Mouse (Mus musculus) hindbrain, embryonic 13.5 days (tissue): ENCODE data around the gene Ptrh2. TPM values are rescaled to one million over a fixed set of nuclear protein-coding genes. Genes with fewer than 3 reads are reported as not detected.

Experiments used
- ATAC-seq: fragments of 200-750 bp; cut with Nextera tagmentation; 2 replicates; pipeline ENCODE4 v1.8.0; 2017; ENCODE audit warnings: moderate TSS enrichment; ENCODE audit not compliant: low FRiP score
- H3K27ac ChIP-seq: fragments of 300-500 bp; sonication (generic); 2 replicates; pipeline ENCODE4 v1.5.1; 2015; ENCODE audit warnings: inconsistent platforms, mild to moderate bottlenecking, moderate library complexity
- H3K27me3 ChIP-seq: fragments of 300-500 bp; sonication (generic); 2 replicates; pipeline ENCODE4 v1.6.1; 2015; ENCODE audit warnings: mild to moderate bottlenecking, inconsistent platforms
- H3K36me3 ChIP-seq: fragments of 300-500 bp; sonication (generic); 2 replicates; pipeline ENCODE4 v1.6.1; 2015; ENCODE audit warnings: mild to moderate bottlenecking, inconsistent platforms
- H3K4me1 ChIP-seq: fragments of 300-500 bp; sonication (generic); replicated peaks from 2 replicates; pipeline ENCODE4 v1.6.1; 2015; ENCODE audit warnings: inconsistent platforms
- H3K4me2 ChIP-seq: fragments of 300-500 bp; sonication (generic); 2 replicates; pipeline ENCODE4 v1.6.1; 2015; ENCODE audit warnings: inconsistent platforms, mild to moderate bottlenecking, moderate library complexity
- H3K4me3 ChIP-seq: fragments of 300-500 bp; sonication (generic); 2 replicates; pipeline ENCODE4 v1.5.1; 2015; ENCODE audit warnings: mild to moderate bottlenecking, inconsistent platforms
- H3K9ac ChIP-seq: fragments of 300-500 bp; sonication (generic); 2 replicates; pipeline ENCODE4 v1.6.1; 2015; ENCODE audit warnings: mild to moderate bottlenecking, inconsistent platforms
- H3K9me3 ChIP-seq: fragments of 300-500 bp; sonication (generic); 2 replicates; pipeline ENCODE4 v1.6.1; 2016; ENCODE audit warnings: inconsistent platforms
- WGBS: fragments of 180-500 bp; shearing (Covaris S2); methylation state at CpG from one replicate; pipeline ENCODE4 v1.1.7; 2015; 5-methylcytosine and 5-hydroxymethylcytosine counted together
- polyA plus RNA-seq: library from polyadenylated mRNA; unstranded; fragments of >200 nt; fragmentation: Nextera tagmentation; extraction: Ambion mirVana; gene quantifications from 2 replicates; pipeline ENCODE4 v1.2.1, GENCODE M21; 2015

The Ptrh2 gene
- polyA plus RNA-seq, 1 experiment from 2014 or later: 34.3 TPM

DNA sequence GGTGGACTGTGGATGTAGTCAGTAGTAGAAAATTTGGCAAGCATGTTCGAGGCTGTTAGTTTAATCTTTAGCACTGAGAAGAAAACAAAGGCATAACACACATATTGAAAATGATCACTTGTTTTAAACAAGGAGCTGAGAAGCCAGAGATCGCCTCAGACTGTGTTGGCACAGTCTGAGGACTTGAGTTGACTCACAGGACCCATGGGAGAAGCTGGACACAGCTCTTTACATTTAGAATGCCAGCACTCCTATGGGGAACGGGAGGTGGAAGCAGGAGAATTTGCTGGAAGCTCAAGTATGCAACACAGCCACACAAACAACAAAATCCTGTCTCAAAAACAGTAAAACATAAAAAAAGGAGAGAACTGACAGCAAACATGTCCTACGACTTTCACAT lies 29.7 kb upstream of the Ptrh2 start:
- ATAC-seq: no peak
- H3K4me3 ChIP-seq: no peak overlapping the region
- no peaks in the 10 kb centered on the region for H3K4me1 ChIP-seq
- no peak overlapping the region for H3K27ac ChIP-seq
- 92% methylated on average over 4 of the region's 4 CpGs for WGBS
- no peak overlapping the region for H3K9ac ChIP-seq
- H3K9me3 ChIP-seq: no peaks in the 10 kb centered on the region
- H3K36me3 ChIP-seq: no peaks in the 10 kb centered on the region
- H3K27me3 ChIP-seq: no peaks in the 10 kb centered on the region
- H3K4me2 ChIP-seq: no peak overlapping the region

DNA sequence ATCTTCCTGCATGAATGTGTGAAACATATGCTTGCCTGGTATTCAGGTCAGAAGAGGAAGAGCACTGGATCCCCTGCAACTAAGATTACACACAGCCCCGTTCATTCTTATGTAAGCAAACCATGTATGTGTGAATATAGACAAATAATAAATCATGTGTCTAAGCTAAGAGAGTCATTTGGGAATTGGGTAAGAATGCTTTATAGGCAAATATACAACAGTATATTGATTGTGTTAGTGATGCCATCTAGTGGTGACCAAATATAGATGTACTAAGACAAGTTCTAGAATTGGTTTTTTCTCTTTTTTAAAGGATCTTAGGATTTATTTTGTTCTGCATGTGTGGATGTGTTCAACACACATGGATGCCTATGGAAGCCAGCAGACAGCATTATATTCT lies 28.1 kb upstream of the Ptrh2 start:
- no peaks in the 10 kb centered on the region for H3K9me3 ChIP-seq
- H3K27me3 ChIP-seq: no peaks in the 10 kb centered on the region
- H3K36me3 ChIP-seq: peaks cover 4% of the 10 kb centered on the region
- H3K9ac ChIP-seq: no peak overlapping the region
- H3K4me1 ChIP-seq: no peaks in the 10 kb centered on the region
- no peak overlapping the region for H3K4me3 ChIP-seq
- H3K4me2 ChIP-seq: no peak overlapping the region
- 68% methylated on average over 1 of the region's 1 CpGs for WGBS
- H3K27ac ChIP-seq: no peak overlapping the region
- ATAC-seq: no peak

DNA sequence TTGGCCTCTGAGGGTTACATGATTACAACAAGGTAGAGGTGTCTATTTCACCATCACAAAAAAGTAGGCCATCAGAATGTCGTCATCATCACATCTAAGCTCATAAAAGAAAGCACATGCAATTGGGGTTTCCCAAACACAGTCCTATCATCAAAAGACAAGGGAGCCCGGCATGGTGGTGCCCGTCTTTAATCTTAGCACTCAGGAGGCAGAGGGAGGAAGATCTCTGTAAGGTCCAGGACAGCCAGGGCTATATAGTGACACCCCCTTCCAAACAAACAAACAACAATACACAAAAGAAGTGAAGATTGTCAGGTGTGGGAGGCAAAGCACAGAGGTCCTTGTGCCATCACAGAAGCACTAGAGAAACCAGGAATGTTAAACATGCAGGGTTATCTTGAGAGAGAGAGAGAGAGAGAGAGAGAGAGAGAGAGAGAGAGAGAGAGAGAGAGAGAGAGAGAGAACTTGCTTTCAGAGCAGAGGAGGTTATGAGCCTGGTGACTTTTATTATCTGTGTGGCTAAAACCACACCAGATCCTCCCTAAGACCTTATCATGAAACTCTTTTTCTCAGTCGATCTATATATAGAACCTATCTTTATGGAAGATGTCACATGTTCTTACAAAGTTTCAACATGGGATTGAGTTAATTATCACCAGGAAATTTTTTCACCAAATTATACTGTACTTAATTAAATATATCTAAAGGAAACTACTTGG lies 26.8 kb upstream of the Ptrh2 start:
- H3K27me3 ChIP-seq: no peaks in the 10 kb centered on the region
- whole genome bisulfite sequencing: 93% methylated on average over 4 of the region's 4 CpGs
- no peak overlapping the region for H3K9ac ChIP-seq

DNA sequence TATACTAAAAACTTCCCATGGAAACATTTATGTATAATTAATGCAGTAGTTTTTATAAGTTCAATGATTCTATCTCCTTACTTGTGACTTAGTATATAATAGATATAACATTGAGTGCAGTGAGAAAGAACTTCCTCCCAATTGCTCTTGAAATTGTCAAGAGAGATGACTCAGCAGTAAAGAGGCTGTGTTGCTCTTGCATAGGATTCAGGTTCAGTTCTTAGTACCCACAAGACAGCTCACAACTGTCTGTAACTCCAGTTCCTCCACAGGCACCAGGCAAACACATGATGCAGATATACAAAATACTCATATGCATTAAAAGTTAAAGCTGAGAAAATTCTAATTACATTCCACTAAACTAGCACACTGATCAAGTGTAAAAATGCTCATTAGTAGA lies 25.9 kb upstream of the Ptrh2 start:
- H3K9me3 ChIP-seq: no peaks in the 10 kb centered on the region
- H3K4me3 ChIP-seq: no peak overlapping the region
- H3K9ac ChIP-seq: no peak overlapping the region
- H3K27me3 ChIP-seq: no peaks in the 10 kb centered on the region
- H3K27ac ChIP-seq: no peak overlapping the region
- H3K4me2 ChIP-seq: no peak overlapping the region
- H3K36me3 ChIP-seq: peaks cover 24% of the 10 kb centered on the region
- ATAC-seq: no peak
- H3K4me1 ChIP-seq: no peaks in the 10 kb centered on the region

More for the DNA sequence above, 26.8 kb upstream of the Ptrh2 start:
- Histone ChIP-seq H3K4me3 (no peak overlapping the region), H3K27ac (no peak overlapping the region), H3K36me3 (peaks cover 16% of the 10 kb centered on the region), H3K4me2 (no peak overlapping the region), H3K4me1 (no peaks in the 10 kb centered on the region), H3K9me3 (no peaks in the 10 kb centered on the region)
- no peak for ATAC-seq

DNA sequence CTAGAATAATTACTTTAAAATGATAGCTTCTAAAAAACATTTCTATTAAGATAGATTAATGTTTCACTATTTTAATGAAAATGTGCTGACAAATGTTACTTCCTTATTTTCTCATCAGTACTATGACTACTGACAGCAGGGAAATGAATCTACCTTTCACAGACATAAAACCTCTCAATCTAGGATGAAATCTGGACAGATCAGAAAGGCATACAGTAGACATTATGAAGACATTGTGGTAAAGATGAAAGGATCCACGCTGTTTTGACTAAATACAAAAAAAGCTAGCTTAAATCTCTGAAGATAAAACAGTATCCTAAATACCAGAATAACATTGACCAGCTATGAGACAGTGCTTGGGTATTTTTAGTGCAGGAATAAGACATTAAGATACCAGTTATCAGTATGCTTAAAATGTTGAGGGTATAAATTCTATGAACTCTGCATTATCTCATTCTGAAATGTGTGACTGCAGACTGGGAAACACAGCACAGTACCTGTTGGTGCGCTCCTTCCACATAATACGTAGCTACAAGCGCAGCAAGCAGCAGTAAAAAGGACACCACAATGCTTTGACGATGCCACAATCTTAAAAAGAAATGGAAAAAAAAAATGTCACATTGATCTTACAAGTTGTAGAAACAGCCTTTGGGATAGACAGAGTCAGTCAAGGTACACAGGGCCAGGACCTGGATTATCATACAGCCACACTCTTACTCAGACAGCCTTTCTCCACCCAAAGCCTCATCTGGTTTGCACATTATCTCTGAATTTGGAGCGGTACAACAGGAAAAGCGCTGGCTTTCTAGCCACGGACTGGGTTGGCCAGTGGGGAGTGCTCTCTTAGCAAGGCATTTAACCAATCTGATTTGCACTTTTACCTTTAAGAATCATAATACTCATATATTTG lies 20.5 kb upstream of the Ptrh2 start:
- Histone ChIP-seq H3K36me3 (peaks cover 46% of the 10 kb centered on the region), H3K27ac (no peak overlapping the region), H3K4me3 (no peak overlapping the region), H3K9ac (no peak overlapping the region), H3K4me1 (no peaks in the 10 kb centered on the region), H3K9me3 (no peaks in the 10 kb centered on the region), H3K27me3 (no peaks in the 10 kb centered on the region), H3K4me2 (no peak overlapping the region)
- 93% methylated on average over 8 of the region's 8 CpGs for WGBS
- no peak for ATAC-seq

DNA sequence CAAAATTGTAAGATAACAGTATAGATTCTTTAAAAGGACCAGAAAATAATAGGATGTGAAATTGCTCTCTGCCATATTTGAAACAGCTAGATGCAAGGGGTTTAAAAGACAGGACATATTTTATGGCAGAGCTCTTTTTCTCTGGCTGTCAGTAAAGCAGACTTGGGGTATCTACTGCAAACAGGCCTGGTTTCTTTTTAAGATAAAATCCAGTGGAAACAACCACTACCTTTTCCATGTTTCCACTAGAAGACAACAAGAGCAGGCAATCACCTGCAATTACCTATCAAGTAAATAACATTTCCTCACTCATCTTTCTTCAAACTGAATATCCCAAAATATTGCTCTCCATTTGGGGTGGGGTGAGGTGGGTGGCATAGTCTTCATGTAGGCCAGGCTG lies 19.8 kb upstream of the Ptrh2 start:
- no peak overlapping the region for H3K27ac ChIP-seq
- no peaks in the 10 kb centered on the region for H3K9me3 ChIP-seq
- no peak for ATAC-seq
- H3K4me2 ChIP-seq: no peak overlapping the region
- H3K27me3 ChIP-seq: no peaks in the 10 kb centered on the region
- no peak overlapping the region for H3K4me3 ChIP-seq
- H3K9ac ChIP-seq: no peak overlapping the region
- H3K36me3 ChIP-seq: peaks cover 46% of the 10 kb centered on the region
- no peaks in the 10 kb centered on the region for H3K4me1 ChIP-seq

DNA sequence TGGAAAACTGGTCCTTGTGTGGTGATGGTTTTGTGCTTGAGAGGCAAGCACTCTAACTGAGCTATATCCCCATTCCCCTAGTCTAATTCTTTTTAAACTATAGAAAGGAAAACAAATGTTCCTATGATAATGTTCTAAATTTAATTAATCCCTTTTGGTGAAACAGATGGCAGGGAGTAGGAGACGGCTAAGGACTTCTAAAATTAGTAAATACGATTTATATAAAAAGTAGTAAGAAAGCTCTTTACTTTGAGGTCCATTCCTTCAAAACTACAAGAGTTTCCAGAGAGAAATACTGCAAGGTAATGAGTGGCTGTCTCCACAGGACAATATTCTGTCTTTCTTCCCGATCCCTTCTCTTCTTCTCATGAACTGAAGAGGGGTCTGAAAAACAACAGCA lies 19.4 kb upstream of the Ptrh2 start:
- H3K4me2 ChIP-seq: no peak overlapping the region
- no peaks in the 10 kb centered on the region for H3K27me3 ChIP-seq
- H3K27ac ChIP-seq: no peak overlapping the region
- ATAC-seq: no peak
- 95% methylated on average over 3 of the region's 3 CpGs for WGBS
- no peaks in the 10 kb centered on the region for H3K9me3 ChIP-seq
- H3K4me3 ChIP-seq: no peak overlapping the region
- peaks cover 46% of the 10 kb centered on the region for H3K36me3 ChIP-seq
- no peaks in the 10 kb centered on the region for H3K4me1 ChIP-seq
- no peak overlapping the region for H3K9ac ChIP-seq

DNA sequence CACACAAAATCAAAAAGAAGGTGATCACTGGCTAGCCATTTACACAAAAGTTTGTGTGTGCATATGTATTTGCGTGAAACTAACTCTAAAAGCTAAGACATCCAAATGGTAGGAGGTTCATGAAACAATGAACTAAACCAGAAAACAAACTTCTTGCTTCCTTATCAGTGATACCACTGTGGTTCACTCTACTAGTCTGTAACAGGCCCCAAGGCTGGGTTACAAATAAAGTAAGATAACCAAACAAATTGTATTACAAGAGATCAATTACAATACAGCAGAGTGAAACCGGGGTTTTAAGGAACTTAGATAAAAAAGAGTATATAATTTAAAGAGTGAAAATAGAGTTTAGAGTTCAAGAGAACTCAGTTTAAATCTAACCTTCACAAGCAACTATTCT lies 16.2 kb upstream of the Ptrh2 start:
- Histone ChIP-seq H3K4me1 (no peaks in the 10 kb centered on the region), H3K36me3 (peaks cover 25% of the 10 kb centered on the region), H3K4me3 (no peak overlapping the region), H3K27ac (no peak overlapping the region), H3K9me3 (no peaks in the 10 kb centered on the region), H3K4me2 (no peak overlapping the region), H3K9ac (no peak overlapping the region), H3K27me3 (no peaks in the 10 kb centered on the region)
- 96% methylated on average over 2 of the region's 2 CpGs for WGBS
- no peak for ATAC-seq

DNA sequence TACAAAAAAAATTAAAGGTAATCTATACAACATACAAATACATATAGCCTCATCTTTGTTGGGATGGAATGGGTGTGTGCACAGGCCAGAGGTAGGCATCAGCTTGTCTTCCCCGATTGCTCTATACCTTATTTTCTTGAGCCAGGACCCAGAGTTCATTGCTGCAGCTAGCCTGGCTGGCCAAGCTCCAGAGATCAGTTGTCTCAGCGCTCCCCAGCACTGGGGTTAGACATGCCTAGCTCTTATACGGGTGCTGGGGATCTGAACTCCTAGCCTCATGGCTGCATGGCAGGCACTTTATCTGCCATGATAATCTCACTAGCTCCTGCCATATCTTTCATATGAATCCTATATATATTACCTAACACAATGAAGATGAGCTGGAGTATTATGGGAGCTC lies 15.6 kb upstream of the Ptrh2 start:
- no peaks in the 10 kb centered on the region for H3K9me3 ChIP-seq
- no peak overlapping the region for H3K4me2 ChIP-seq
- no peak for ATAC-seq
- 89% methylated on average over 3 of the region's 3 CpGs for WGBS
- H3K27me3 ChIP-seq: no peaks in the 10 kb centered on the region
- H3K27ac ChIP-seq: no peak overlapping the region
- H3K4me3 ChIP-seq: no peak overlapping the region
- H3K4me1 ChIP-seq: no peaks in the 10 kb centered on the region
- no peak overlapping the region for H3K9ac ChIP-seq
- peaks cover 20% of the 10 kb centered on the region for H3K36me3 ChIP-seq

DNA sequence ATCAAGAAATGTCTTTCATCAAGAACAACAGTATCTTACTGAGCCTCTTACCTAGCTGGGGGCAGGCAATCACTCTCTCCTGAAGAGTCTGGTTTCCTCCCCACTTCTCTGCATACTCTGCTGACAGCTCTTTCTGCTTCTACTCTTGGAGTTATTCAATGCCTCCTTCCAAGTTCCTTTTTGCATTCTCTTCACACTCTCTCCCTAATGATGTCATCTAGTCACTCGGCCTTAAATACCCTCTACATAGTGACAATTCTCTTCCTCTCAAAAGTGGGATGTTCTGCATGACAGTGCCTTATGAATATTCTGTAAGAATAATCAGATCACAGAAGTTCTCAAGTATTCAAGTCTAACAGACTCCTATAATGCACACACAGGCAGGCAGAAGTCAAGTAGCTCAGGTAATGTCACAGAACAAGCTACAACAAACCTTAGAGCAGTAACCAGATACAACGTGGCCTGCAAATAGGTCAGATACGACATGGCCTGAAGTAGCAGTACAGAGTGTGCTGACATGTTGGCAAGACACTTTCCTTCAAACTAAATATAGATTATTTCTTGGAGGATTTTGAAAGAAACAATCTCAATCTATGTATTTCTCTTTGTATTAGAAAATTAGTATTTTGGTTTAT lies 12.6 kb upstream of the Ptrh2 start:
- H3K4me2 ChIP-seq: no peak overlapping the region
- H3K27me3 ChIP-seq: no peaks in the 10 kb centered on the region
- H3K27ac ChIP-seq: no peak overlapping the region
- H3K4me1 ChIP-seq: no peaks in the 10 kb centered on the region
- no peak overlapping the region for H3K9ac ChIP-seq
- H3K4me3 ChIP-seq: no peak overlapping the region
- H3K36me3 ChIP-seq: no peaks in the 10 kb centered on the region
- ATAC-seq: no peak
- WGBS: 70% methylated on average over 3 of the region's 3 CpGs
- no peaks in the 10 kb centered on the region for H3K9me3 ChIP-seq

DNA sequence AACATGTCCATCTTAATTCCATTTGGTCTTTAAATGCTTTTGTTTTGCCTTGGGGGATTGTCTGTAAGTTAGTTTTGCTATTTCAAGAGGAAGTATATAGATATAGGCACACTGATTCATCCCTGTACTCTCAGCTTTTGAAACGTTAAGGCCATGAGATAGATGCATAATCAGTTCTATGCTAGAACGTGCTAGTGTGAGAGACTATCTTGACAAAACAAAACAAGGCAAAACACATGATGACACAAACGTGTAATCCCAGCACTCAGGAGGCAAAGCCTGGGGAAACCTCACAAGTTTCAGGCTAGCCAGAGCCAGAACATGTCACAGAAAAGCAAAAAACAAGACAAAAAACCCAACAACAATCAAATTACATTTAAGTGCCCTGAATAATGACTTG lies 11.0 kb upstream of the Ptrh2 start:
- 88% methylated on average over 3 of the region's 3 CpGs for WGBS
- no peak for ATAC-seq

DNA sequence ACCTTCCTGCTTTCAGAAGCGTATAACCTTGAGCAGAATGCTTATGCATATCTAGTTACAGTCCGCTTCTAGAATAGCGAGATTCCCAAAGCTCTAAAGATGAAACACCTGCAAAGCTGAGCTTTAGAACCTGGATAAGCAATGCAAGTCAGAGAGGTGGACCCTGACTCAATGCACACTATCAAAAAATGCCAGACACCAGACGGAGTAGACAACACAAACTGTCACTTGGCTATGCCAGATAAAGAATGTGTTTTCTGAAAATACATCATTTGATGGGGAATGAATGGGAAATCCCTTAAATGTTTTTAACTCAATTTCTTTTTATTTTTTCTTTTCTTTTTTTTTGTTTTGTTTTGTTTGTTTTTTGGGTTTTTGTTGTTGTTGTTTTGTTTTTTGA lies 8.3 kb upstream of the Ptrh2 start:
- Histone ChIP-seq H3K4me2 (no peak overlapping the region), H3K4me3 (no peak overlapping the region), H3K27me3 (no peaks in the 10 kb centered on the region), H3K9me3 (no peaks in the 10 kb centered on the region), H3K27ac (no peak overlapping the region), H3K9ac (no peak overlapping the region), H3K36me3 (no peaks in the 10 kb centered on the region), H3K4me1 (no peaks in the 10 kb centered on the region; the same call in 1 of the 2 replicates)
- no peak for ATAC-seq
- WGBS: 94% methylated on average over 4 of the region's 4 CpGs

More for the DNA sequence above, 11.0 kb upstream of the Ptrh2 start:
- no peaks in the 10 kb centered on the region for H3K27me3 ChIP-seq
- no peaks in the 10 kb centered on the region for H3K4me1 ChIP-seq
- H3K9ac ChIP-seq: no peak overlapping the region
- no peaks in the 10 kb centered on the region for H3K9me3 ChIP-seq
- H3K4me2 ChIP-seq: no peak overlapping the region
- no peak overlapping the region for H3K27ac ChIP-seq
- H3K36me3 ChIP-seq: no peaks in the 10 kb centered on the region
- H3K4me3 ChIP-seq: no peak overlapping the region
